Mouse (Mus musculus) heart, adult 2 months (tissue): Measurements from ENCODE around the gene Catsperg1. TPM values are rescaled to one million over a fixed set of nuclear protein-coding genes. Genes with fewer than 3 reads are reported as not detected.

Source experiments
- DNase-seq, 2 experiments: peaks; one replicate each; pipeline ENCODE4 v3.0.0; 2021
- H3K27ac ChIP-seq: fragments of 200-600 bp; 2 replicates; pipeline ENCODE4 v1.8.1; 2022
- H3K27me3 ChIP-seq: fragments of 200-500 bp; 2 replicates; pipeline ENCODE4 v1.6.1; 2012; ENCODE audit warnings: mild to moderate bottlenecking, low read length, inconsistent platforms, mixed read lengths; ENCODE audit not compliant: control insufficient read depth, insufficient read depth
- H3K36me3 ChIP-seq: fragments of 200-500 bp; 2 replicates; pipeline ENCODE4 v1.6.1; 2012; ENCODE audit warnings: low read length, inconsistent platforms; ENCODE audit not compliant: control insufficient read depth, insufficient read depth
- H3K4me1 ChIP-seq: fragments of 200-500 bp; 2 replicates; pipeline ENCODE4 v1.6.1; 2011; ENCODE audit warnings: low read length; ENCODE audit not compliant: control insufficient read depth, insufficient read depth
- H3K4me3 ChIP-seq: fragments of 200-600 bp; 2 replicates; pipeline ENCODE4 v1.8.1; 2022
- H3K79me2 ChIP-seq: fragments of 200-500 bp; replicated peaks from 2 replicates; pipeline ENCODE4 v1.6.1; 2012; ENCODE audit warnings: mild to moderate bottlenecking, inconsistent platforms, low read length, moderate library complexity, mixed read lengths; ENCODE audit not compliant: control insufficient read depth, insufficient read depth
- H3K9ac ChIP-seq: fragments of 200-500 bp; 2 replicates; pipeline ENCODE4 v1.6.1; 2012; ENCODE audit warnings: low read depth, mild to moderate bottlenecking, control low read depth, inconsistent platforms, low read length, mixed read lengths
- CTCF ChIP-seq: fragments of 200-600 bp; IDR thresholded peaks from 2 replicates; pipeline ENCODE4 v1.8.1; 2022; ENCODE audit warnings: antibody characterized with exemption, mild to moderate bottlenecking, moderate library complexity
- EP300 ChIP-seq: fragments of 200-500 bp; IDR thresholded peaks from 2 replicates; pipeline ENCODE4 v1.6.1; 2011; ENCODE audit warnings: low read depth, low read length, control low read depth; ENCODE audit not compliant: insufficient read depth
- POLR2A ChIP-seq: fragments of 200-500 bp; IDR thresholded peaks from 2 replicates; pipeline ENCODE4 v1.6.1; 2011; ENCODE audit warnings: mild to moderate bottlenecking, low read depth, low read length, control low read depth; ENCODE audit not compliant: insufficient read depth
- WGBS: fragments of 180-500 bp; shearing (Covaris S2); methylation state at CpG from one replicate; pipeline ENCODE4 v1.1.7; 2018; 5-methylcytosine and 5-hydroxymethylcytosine counted together
- intact Hi-C: fragments of 180-260 bp; cut with DNase I; formaldehyde crosslinking; loops from one replicate; pipeline ENCODE4 v1.15.1; 2025
- polyA plus RNA-seq: library from polyadenylated mRNA; depleted of rRNA; stranded (reverse); fragments of >200 nt; gene quantifications from 2 replicates; pipeline ENCODE4 v1.2.3, GENCODE M21; 2012; rRNA removed
- total RNA-seq, 2 experiments: library from RNA; stranded (reverse); gene quantifications; 2 replicates each; pipeline ENCODE4 v1.2.3; 2021

Gene Catsperg1
- total and polyA plus RNA-seq, 3 experiments, result 0.30 to 1.0 (median 0.34) TPM

DNA sequence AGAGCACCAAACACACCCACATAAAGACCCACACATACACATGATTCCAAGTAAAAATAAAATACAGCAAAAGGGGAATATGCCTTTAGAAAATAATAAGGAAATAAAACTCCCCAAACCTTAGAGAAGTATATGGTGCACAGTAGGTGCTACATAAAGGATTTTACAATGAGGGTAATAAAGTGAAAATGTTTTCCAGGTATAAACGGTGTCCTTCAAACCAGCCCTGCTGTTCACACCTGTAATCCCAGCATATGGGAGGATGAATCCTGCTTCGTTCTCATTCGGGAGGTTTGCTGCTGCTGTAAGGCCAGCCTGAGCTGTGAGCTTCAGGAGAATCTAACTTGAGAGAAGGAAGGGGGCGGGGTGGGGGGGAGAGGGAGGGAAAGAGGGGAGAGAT is 79.6 kb downstream of the Catsperg1 start:
- no peak for DNase-seq
- H3K27ac ChIP-seq, result no peak overlapping the region
- TF ChIP-seq EP300, result no peak
- no peak for TF ChIP-seq POLR2A
- TF ChIP-seq CTCF, result no peak
- H3K4me3 ChIP-seq, result no peak overlapping the region
- H3K27me3 ChIP-seq, result no peaks in the 10 kb centered on the region
- WGBS, result 9% methylated on average over 4 of the region's 4 CpGs
- H3K36me3 ChIP-seq, result no peaks in the 10 kb centered on the region
- no peaks in the 10 kb centered on the region for H3K4me1 ChIP-seq
- no peak overlapping the region for H3K9ac ChIP-seq
- intact Hi-C loops, result no loop called here
- no peaks in the 10 kb centered on the region for H3K79me2 ChIP-seq

Other genes starting within 250 kb of the Catsperg1 start
- 100 to 1,000 TPM; 156 to 177 TPM for gene Eif3k, start 232.2 kb downstream of the Catsperg1 start, total RNA-seq
- 221 and 283 TPM in 2 replicates for gene Eif3k, start 232.2 kb downstream of the Catsperg1 start, polyA plus RNA-seq
- gene Map4k1, start 232.0 kb downstream of the Catsperg1 start, total RNA-seq, result 1 to 10 TPM in 1 of 2 experiments, under 1 TPM in 1; 0.91 to 1.1 TPM
- 2.7 and 3.4 TPM in 2 replicates for gene Map4k1, start 232.0 kb downstream of the Catsperg1 start, polyA plus RNA-seq
- gene Ryr1, start 88.9 kb downstream of the Catsperg1 start, total RNA-seq, result under 1 TPM; 0.08 to 0.18 TPM
- gene Ryr1, start 88.9 kb downstream of the Catsperg1 start, polyA plus RNA-seq, result under 0.01 and 0.06 TPM in 2 replicates
- gene Rasgrp4, start 79.2 kb downstream of the Catsperg1 start, total RNA-seq, result 1 to 10 TPM; 1.4 TPM
- gene Rasgrp4, start 79.2 kb downstream of the Catsperg1 start, polyA plus RNA-seq, result 2.2 and 3.6 TPM in 2 replicates
- 10 to 100 TPM; 10.4 to 12.7 TPM for gene Fam98c, start 57.8 kb downstream of the Catsperg1 start, total RNA-seq
- gene Fam98c, start 57.8 kb downstream of the Catsperg1 start, polyA plus RNA-seq, result 16.3 and 18.0 TPM in 2 replicates
- gene Ggn, start 43.8 kb downstream of the Catsperg1 start, total RNA-seq, result under 1 TPM; 0.18 to 0.29 TPM
- gene Ggn, start 43.8 kb downstream of the Catsperg1 start, polyA plus RNA-seq, result 0.35 and 0.43 TPM in 2 replicates
- 1 to 10 TPM in 1 of 2 experiments, under 1 TPM in 1; 0.52 to 1.0 TPM for gene Spred3, start 43.6 kb downstream of the Catsperg1 start, total RNA-seq
- 1.2 and 1.6 TPM in 2 replicates for gene Spred3, start 43.6 kb downstream of the Catsperg1 start, polyA plus RNA-seq
- gene Psmd8, start 33.3 kb downstream of the Catsperg1 start, total RNA-seq, result 100 to 1,000 TPM; 103 to 116 TPM
- gene Psmd8, start 33.3 kb downstream of the Catsperg1 start, polyA plus RNA-seq, result 120 and 191 TPM in 2 replicates
- gene Kcnk6, start 18.5 kb upstream of the Catsperg1 start, total RNA-seq, result 1 to 10 TPM; 2.9 to 3.2 TPM
- 8.2 and 8.4 TPM in 2 replicates for gene Kcnk6, start 18.5 kb upstream of the Catsperg1 start, polyA plus RNA-seq
- gene Yif1b, start 24.3 kb upstream of the Catsperg1 start, total RNA-seq, result 10 to 100 TPM; 63.6 to 74.6 TPM
- gene Yif1b, start 24.3 kb upstream of the Catsperg1 start, polyA plus RNA-seq, result 123 and 138 TPM in 2 replicates
- gene 2200002D01Rik, start 34.4 kb upstream of the Catsperg1 start, total RNA-seq, result 1 to 10 TPM; 1.5 to 2.0 TPM
- 0.98 and 1.00 TPM in 2 replicates for gene 2200002D01Rik, start 34.4 kb upstream of the Catsperg1 start, polyA plus RNA-seq
- 10 to 100 TPM; 39.4 to 46.4 TPM for gene Spint2, start 67.9 kb upstream of the Catsperg1 start, total RNA-seq
- 40.5 and 45.7 TPM in 2 replicates for gene Spint2, start 67.9 kb upstream of the Catsperg1 start, polyA plus RNA-seq
- gene Ppp1r14a, start 75.3 kb upstream of the Catsperg1 start, total RNA-seq, result 10 to 100 TPM in 1 of 2 experiments, 1 to 10 TPM in 1; 8.7 to 10.3 TPM
- 16.3 and 18.4 TPM in 2 replicates for gene Ppp1r14a, start 75.3 kb upstream of the Catsperg1 start, polyA plus RNA-seq
- gene Dpf1, start 89.9 kb upstream of the Catsperg1 start, total RNA-seq, result under 1 TPM in 1 of 2 experiments, not detected in 1; 0.27 TPM
- 0.21 and 0.38 TPM in 2 replicates for gene Dpf1, start 89.9 kb upstream of the Catsperg1 start, polyA plus RNA-seq